In the genomic region with DNA sequence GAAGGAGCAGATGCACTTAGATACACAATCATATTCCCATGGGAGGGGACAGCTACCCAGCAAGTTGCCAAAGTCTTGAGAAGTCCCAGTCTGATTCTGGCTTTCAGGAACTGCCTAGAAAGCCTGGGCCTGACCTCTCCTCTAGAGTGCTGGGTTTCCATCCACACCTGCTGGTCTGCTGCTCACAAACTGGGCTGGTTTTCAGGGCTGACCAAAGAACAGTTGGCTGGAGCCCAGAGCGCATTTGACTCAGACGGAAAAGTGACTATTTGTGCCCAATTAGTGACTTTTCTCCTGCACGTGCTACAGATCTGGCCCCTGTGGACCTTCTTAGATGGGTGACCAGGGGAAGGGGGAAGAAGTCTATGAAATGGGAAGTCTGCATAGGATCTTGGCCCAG, we compare ENCODE assay signal across 9 mouse cellular contexts. TPM values are rescaled to one million over a fixed set of nuclear protein-coding genes. Genes with fewer than 3 reads are reported as not detected.
DNase-seq lines count a peak whose midpoint lies in the region; ATAC-seq and TF ChIP-seq lines count a peak whose summit lies in the region.
"Had no signal": no experiment of that assay in that cellular context is flagged by ENCODE, and none has a peak within 500 bp of the region (broad histone marks: within the 10 kb centered on the region; RNA-seq: fewer than 3 reads in every experiment).

No protein-coding gene starts in this region.

- TF ChIP-seq EP300 in liver, postnatal 0 days (IDR thresholded peaks at IDR 0.05; ENCODE audit: low read depth): no peak

- no peak overlapping the region for H3K9ac ChIP-seq in heart, embryonic 13.5 days
- H3K9ac ChIP-seq in liver, postnatal 0 days (replicated peaks): no peak overlapping the region
- H3K9ac ChIP-seq in liver, embryonic 12.5 days: no peak overlapping the region
- H3K9ac ChIP-seq: liver, embryonic 15.5 days had no signal

- DNase-seq in adrenal gland, adult 2 months: peak; percentile 20
- no peak for DNase-seq in adrenal gland, postnatal 4 days (ENCODE audit: low spot score in 2 of 2)
- no peak for DNase-seq in heart, postnatal 25 days (ENCODE audit: low spot score)
- peak; percentile 62 for DNase-seq in liver, postnatal 0 days
- DNase-seq in heart, postnatal 10 days: peak; percentile 34 to 39

- no peak for TF ChIP-seq CTCF in liver, postnatal 0 days (IDR thresholded peaks at IDR 0.05; ENCODE audit: low read depth)

- H3K27ac ChIP-seq in heart, embryonic 13.5 days (replicated peaks): peak overlapping the region; percentile 73; the same call in 1 of the 2 replicates
- H3K27ac ChIP-seq in liver, postnatal 0 days (ENCODE audit: low read depth): peak overlapping the region; percentile 83
- H3K27ac ChIP-seq in liver, embryonic 12.5 days: no peak overlapping the region
- H3K27ac ChIP-seq: liver, embryonic 15.5 days had no signal

- H3K27me3 ChIP-seq in heart, embryonic 13.5 days (replicated peaks): no peaks in the 10 kb centered on the region
- no peaks in the 10 kb centered on the region for H3K27me3 ChIP-seq in liver, postnatal 0 days (ENCODE audit: insufficient read depth, low read length)
- H3K27me3 ChIP-seq in liver, embryonic 12.5 days (replicated peaks): 0 out of 2 replicates have a peak, but pooled peaks cover 3% of the 10 kb centered on the region
- H3K27me3 ChIP-seq: liver, embryonic 15.5 days had no signal

- peaks cover 31% of the 10 kb centered on the region for H3K4me1 ChIP-seq in heart, embryonic 13.5 days
- H3K4me1 ChIP-seq in liver, postnatal 0 days (ENCODE audit: insufficient read depth): peaks cover 15% of the 10 kb centered on the region
- H3K4me1 ChIP-seq in liver, embryonic 12.5 days: peaks cover 14% of the 10 kb centered on the region

- H3K4me2 ChIP-seq in heart, embryonic 13.5 days: no peak overlapping the region
- no peak overlapping the region for H3K4me2 ChIP-seq in liver, postnatal 0 days (ENCODE audit: low read depth, low read length)
- no peak overlapping the region for H3K4me2 ChIP-seq in liver, embryonic 12.5 days
- H3K4me2 ChIP-seq: liver, embryonic 15.5 days had no signal

- intact Hi-C loops in heart, postnatal 25 days (cut with DNase I): no loop called here
- intact Hi-C loops in heart, postnatal 10 days (cut with DNase I): no loop called here

- ATAC-seq in heart, embryonic 13.5 days (ENCODE audit: extremely low read depth, insufficient number of reproducible peaks, low FRiP score, low TSS enrichment): no peak
- peak; percentile 65 for ATAC-seq in liver, postnatal 0 days
- no peak for ATAC-seq in liver, embryonic 12.5 days
- no peak for ATAC-seq in erythroblast, adult 5-6 weeks (replicated peaks; ENCODE audit: low FRiP score, poor library complexity, severe bottlenecking)

- H3K36me3 ChIP-seq in heart, embryonic 13.5 days: peaks cover 27% of the 10 kb centered on the region
- no peaks in the 10 kb centered on the region for H3K36me3 ChIP-seq in liver, postnatal 0 days (replicated peaks; ENCODE audit: insufficient read depth, low read length)
- peaks cover 3% of the 10 kb centered on the region; the same call in 1 of the 2 replicates for H3K36me3 ChIP-seq in liver, embryonic 12.5 days
- H3K36me3 ChIP-seq: liver, embryonic 15.5 days had no signal

- no peak overlapping the region for H3K4me3 ChIP-seq in heart, embryonic 13.5 days
- no peak overlapping the region for H3K4me3 ChIP-seq in liver, postnatal 0 days (ENCODE audit: low read depth, low read length)
- no peak overlapping the region for H3K4me3 ChIP-seq in liver, embryonic 12.5 days
- H3K4me3 ChIP-seq: liver, embryonic 15.5 days had no signal

- WGBS in heart, embryonic 13.5 days: 83% methylated on average over 3 of the region's 3 CpGs
- WGBS in liver, postnatal 0 days (ENCODE audit: insufficient replicate concordance): 77% methylated on average over 3 of the region's 3 CpGs
- 88% methylated on average over 3 of the region's 3 CpGs for WGBS in liver, embryonic 12.5 days (ENCODE audit: insufficient replicate concordance)

- H3K9me3 ChIP-seq in heart, embryonic 13.5 days: no peaks in the 10 kb centered on the region
- H3K9me3 ChIP-seq in liver, postnatal 0 days (ENCODE audit: low read length): no peaks in the 10 kb centered on the region
- no peaks in the 10 kb centered on the region for H3K9me3 ChIP-seq in liver, embryonic 12.5 days (replicated peaks)
- H3K9me3 ChIP-seq: liver, embryonic 15.5 days had no signal

RNA-seq across cellular contexts. Expression of a gene that starts 50.9 kb away (rescaled TPM):
- total RNA-seq in adrenal gland, adult 2 months (2021): 10 to 100 TPM; 13.5 to 15.0 TPM
- polyA plus RNA-seq in adrenal gland, adult 2 months (2012; rRNA removed): 11.7 and 12.5 TPM in 2 replicates
- total RNA-seq in adrenal gland, postnatal 4 days (2021): 10 to 100 TPM; 32.9 to 33.7 TPM
- polyA plus RNA-seq in heart, embryonic 13.5 days (2015; fragmentation: Nextera tagmentation; extraction: Ambion mirVana): 26.3 and 28.2 TPM in 2 replicates
- 10 to 100 TPM; 15.4 to 16.8 TPM for total RNA-seq in heart, postnatal 25 days (2021)
- polyA plus RNA-seq in liver, postnatal 0 days (2015; fragmentation: Nextera tagmentation; extraction: Ambion mirVana): 7.6 and 8.3 TPM in 2 replicates
- polyA plus RNA-seq in liver, embryonic 12.5 days (2016; fragmentation: Nextera tagmentation; extraction: Ambion mirVana): 28.9 and 30.6 TPM in 2 replicates
- 10 to 100 TPM; 23.1 to 23.3 TPM for total RNA-seq in heart, postnatal 10 days (2021)
- 7.5 and 9.4 TPM in 2 replicates for total RNA-seq in erythroblast, adult 5-6 weeks (2015; ENCODE audit: low replicate concordance)
- 11.3 and 28.3 TPM in 2 replicates for total RNA-seq in erythroblast, adult 5-6 weeks (2017; ENCODE audit: low replicate concordance)

Comparison
In these comparisons a context has a peak if more than half of its experiments do, and no peak if none do; other contexts are left out.
1. DNase-seq: peak in adrenal gland, adult 2 months (single experiment), liver, postnatal 0 days (single experiment) and heart, postnatal 10 days (2 of 2); none in adrenal gland, postnatal 4 days (0 of 2) and heart, postnatal 25 days (single experiment).